Mouse (Mus musculus): ENCODE results near the gene Ctsz.

- TF ChIP-seq CEBPB (IDR thresholded peaks at IDR 0.05; ENCODE audit: insufficient read depth, poor library complexity, severe bottlenecking) (no peak), SRF (IDR thresholded peaks at IDR 0.05; ENCODE audit: control insufficient read depth, insufficient read length, low read depth) (no peak), POLR2A (IDR thresholded peaks at IDR 0.05; ENCODE audit: insufficient read length, low read depth) (peak; percentile 90), MYOD1 (IDR thresholded peaks at IDR 0.05; ENCODE audit: control insufficient read depth in 1 of 3, insufficient read length in 2 of 3, low read depth in 2 of 3) (peak in 1 of 3 experiments; percentile 55), USF1 (IDR thresholded peaks at IDR 0.05; ENCODE audit: low read depth) (no peak), POLR2AphosphoS2 (IDR thresholded peaks at IDR 0.05; ENCODE audit: insufficient read length, low read depth) (peak; percentile 84), E2F4 (IDR thresholded peaks at IDR 0.05; ENCODE audit: insufficient read depth) (no peak), MAX (IDR thresholded peaks at IDR 0.05; ENCODE audit: low read depth) (no peak), TCF12 (IDR thresholded peaks at IDR 0.05; ENCODE audit: insufficient read depth, poor library complexity, severe bottlenecking) (no peak), MYOG (IDR thresholded peaks at IDR 0.05; ENCODE audit: control insufficient read depth in 1 of 3, insufficient read depth in 1 of 3, insufficient read length in 2 of 3, low read depth in 2 of 3) (peak in 1 of 3 experiments; percentile 65), REST (IDR thresholded peaks at IDR 0.05; ENCODE audit: insufficient read depth, insufficient read length) (no peak), TCF3 (IDR thresholded peaks at IDR 0.05; ENCODE audit: insufficient read length, low read depth) (no peak)
These were observed at the start of gene Ctsz for GRCm38 (mm10) chr2:174438737-174439449.

All from myocyte (in vitro differentiated cells).